Mouse (Mus musculus) kidney, adult 2 months (tissue): ENCODE data around the gene Gm13088. TPM values are rescaled to one million over a fixed set of nuclear protein-coding genes. Genes with fewer than 3 reads are reported as not detected.
"Not testable (repeated sequence)": the region's sequence is repeated elsewhere in the genome, so short reads cannot be mapped to it uniquely, and the experiment has no call there.

Experiments
- DNase-seq: peaks from one replicate; pipeline ENCODE4 v3.0.0; 2021
- H3K27ac ChIP-seq: fragments of 200-500 bp; 2 replicates; pipeline ENCODE4 v1.5.1; 2012; ENCODE audit warnings: low read depth, low read length, control low read depth, inconsistent platforms; ENCODE audit not compliant: insufficient read depth
- H3K27me3 ChIP-seq: fragments of 200-500 bp; replicated peaks from 2 replicates; pipeline ENCODE4 v1.6.1; 2012; ENCODE audit warnings: mild to moderate bottlenecking, moderate library complexity, low read length, inconsistent platforms; ENCODE audit not compliant: control insufficient read depth, insufficient read depth
- H3K36me3 ChIP-seq: fragments of 200-500 bp; 2 replicates; pipeline ENCODE4 v1.6.1; 2012; ENCODE audit warnings: mild to moderate bottlenecking, moderate library complexity, low read length, inconsistent platforms; ENCODE audit not compliant: control insufficient read depth, insufficient read depth
- H3K4me1 ChIP-seq: fragments of 200-500 bp; 2 replicates; pipeline ENCODE4 v1.6.1; 2011; ENCODE audit warnings: low read length; ENCODE audit not compliant: control insufficient read depth, insufficient read depth
- H3K4me3 ChIP-seq: fragments of 200-500 bp; 2 replicates; pipeline ENCODE4 v1.5.1; 2011; ENCODE audit warnings: mild to moderate bottlenecking, low read depth, low read length, control low read depth; ENCODE audit not compliant: insufficient read depth
- CTCF ChIP-seq: fragments of 200-500 bp; conservative IDR thresholded peaks from 2 replicates; pipeline ENCODE4 v1.5.1; 2011; ENCODE audit warnings: low read depth, mild to moderate bottlenecking, control low read depth, low read length, moderate library complexity, mixed read lengths; ENCODE audit not compliant: insufficient read depth, insufficient read length
- POLR2A ChIP-seq: fragments of 200-500 bp; IDR thresholded peaks from one replicate; pipeline ENCODE4 v1.6.1; 2011; ENCODE audit warnings: low read depth, low read length, control low read depth
- WGBS: fragments of 180-500 bp; shearing (Covaris S2); methylation state at CpG from one replicate; pipeline ENCODE4 v1.1.7; 2018; 5-methylcytosine and 5-hydroxymethylcytosine counted together
- polyA plus RNA-seq: library from polyadenylated mRNA; depleted of rRNA; stranded (reverse); fragments of >200 nt; gene quantifications from 2 replicates; pipeline ENCODE4 v1.2.3, GENCODE M21; 2012; rRNA removed

Gm13088 gene
- polyA plus RNA-seq = not detected in 2 replicates

DNA sequence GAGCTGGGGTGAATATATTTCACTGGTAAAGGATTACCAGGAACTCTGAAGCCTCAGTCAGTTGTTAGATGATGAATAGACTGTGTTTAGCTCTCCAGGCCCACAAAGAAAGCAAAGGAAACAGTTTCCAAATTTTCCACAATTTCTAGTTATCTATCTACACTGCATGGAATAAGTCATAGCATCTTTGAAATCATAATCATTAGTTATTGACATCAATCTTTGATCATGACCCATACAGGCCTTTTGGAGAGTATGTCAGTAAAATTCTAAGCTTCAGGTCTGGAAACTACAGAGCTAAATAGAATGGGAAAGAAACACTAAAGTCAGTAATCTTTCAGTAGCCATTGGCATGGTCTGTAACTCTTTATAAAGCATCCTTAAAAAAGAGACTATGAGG, at the start of gene Gm13088:
TSS of gene Gm13088 (minus strand) at position 101 of the 400 bp plus-strand sequence.
- not testable (repeated sequence) for H3K4me3 ChIP-seq, H3K4me1 ChIP-seq, H3K36me3 ChIP-seq, H3K27ac ChIP-seq, DNase-seq, H3K27me3 ChIP-seq

DNA sequence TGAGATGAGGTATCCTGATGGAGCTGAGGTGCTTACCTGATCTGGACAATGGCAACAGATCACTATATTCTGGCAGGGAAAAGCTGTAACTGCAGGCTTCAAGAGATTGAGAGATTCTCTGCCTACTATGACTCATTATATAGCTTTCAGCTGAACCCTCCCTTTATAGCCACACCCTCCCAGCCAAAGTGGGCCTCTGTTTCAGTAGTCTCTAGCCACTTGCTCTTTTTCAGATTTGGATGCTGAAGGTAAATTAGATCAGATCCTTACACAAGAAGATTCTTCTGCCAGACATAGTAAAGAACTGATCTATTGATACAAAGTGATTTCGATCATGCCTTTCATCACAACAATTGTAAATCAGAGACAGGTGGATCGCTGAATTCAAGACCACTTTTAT, 45.6 kb upstream of the Gm13088 start, which contains the start of gene Gm13089:
TSS of gene Gm13089 (minus strand) at position 101 of the 400 bp plus-strand sequence.
- 79% methylated on average over 2 of the region's 2 CpGs for WGBS
- Histone ChIP-seq H3K36me3 (no peaks in the 10 kb centered on the region), H3K4me3 (no peak within 1 kb of the TSS), H3K27me3 (no peaks in the 10 kb centered on the region), H3K27ac (no peak within 1 kb of the TSS), H3K4me1 (no peaks in the 10 kb centered on the region)
- TF ChIP-seq POLR2A (no peak), CTCF (no peak)
- DNase-seq = no peak

DNA sequence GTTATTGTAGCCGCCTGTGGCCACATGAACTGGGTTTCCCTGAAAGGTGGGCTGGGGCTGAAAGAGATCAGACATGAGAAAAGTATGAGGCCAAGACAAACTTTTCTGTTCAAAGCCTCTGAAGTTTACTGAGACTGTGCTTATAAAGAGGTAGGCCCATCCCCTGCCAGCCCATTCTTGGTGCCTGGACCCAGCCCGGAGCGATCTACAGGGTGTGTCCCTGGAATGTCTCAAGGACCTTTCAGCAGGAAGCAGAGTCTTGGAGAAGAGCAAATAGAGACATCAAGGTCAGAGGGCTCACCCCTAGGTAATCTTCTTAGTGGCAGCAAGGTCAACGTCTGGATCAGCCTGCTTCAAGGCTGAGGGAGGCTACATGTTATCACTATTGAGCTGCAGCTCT, 38.9 kb downstream of the Gm13088 start:
- not testable (repeated sequence) for H3K27me3 ChIP-seq, H3K36me3 ChIP-seq, H3K4me3 ChIP-seq, H3K4me1 ChIP-seq, H3K27ac ChIP-seq, DNase-seq
- 72% methylated on average over 4 of the region's 4 CpGs for WGBS

DNA sequence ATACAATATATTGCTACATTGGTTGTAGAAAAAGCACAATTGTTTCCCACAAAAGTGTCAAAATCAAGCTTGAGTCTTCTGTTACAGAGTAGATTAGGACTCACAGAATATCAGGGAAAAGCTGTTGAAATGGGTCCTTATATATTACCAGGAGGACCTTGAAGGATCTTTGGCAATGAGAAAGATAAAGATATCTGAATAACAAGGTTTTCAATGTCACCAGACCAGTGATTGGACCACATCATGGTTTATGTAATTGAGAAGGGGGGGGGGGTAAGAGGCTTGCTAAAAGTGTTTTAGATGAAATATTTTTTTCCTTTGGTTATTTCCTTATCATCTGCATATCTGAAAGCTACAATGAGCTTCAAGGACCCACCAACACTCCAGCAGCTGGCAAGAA, 42.3 kb downstream of the Gm13088 start, which contains the start of gene Gm13083:
TSS of gene Gm13083 (plus strand) at position 301 of the 400 bp plus-strand sequence.
- not testable (repeated sequence) for H3K36me3 ChIP-seq, H3K27me3 ChIP-seq, DNase-seq, H3K27ac ChIP-seq, H3K4me1 ChIP-seq, H3K4me3 ChIP-seq

DNA sequence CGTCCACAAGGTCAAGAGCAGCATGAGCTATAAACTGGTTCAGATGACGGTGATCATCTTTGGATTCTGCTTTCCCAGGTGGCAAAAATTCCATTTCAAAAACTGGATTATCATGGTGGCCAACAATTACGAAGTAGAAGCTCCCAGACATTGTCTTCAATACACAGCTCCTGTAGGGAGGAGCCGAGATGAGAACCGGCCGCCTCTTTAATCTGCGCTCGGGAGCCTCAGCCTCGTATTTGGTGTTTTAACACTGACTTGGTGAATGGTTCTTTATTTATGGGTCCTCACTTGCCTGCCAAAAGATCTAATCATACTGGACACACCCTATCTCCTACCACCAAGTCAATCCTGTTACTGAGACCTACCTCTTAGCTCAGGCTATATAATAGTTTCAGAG, 45.1 kb downstream of the Gm13088 start:
- not testable (repeated sequence) for H3K36me3 ChIP-seq, H3K4me3 ChIP-seq, DNase-seq, H3K27me3 ChIP-seq, H3K4me1 ChIP-seq, H3K27ac ChIP-seq
- 84% methylated on average over 9 of the region's 9 CpGs for WGBS

Other genes starting within 250 kb of the Gm13088 start
- 5.1 and 5.7 TPM in 2 replicates for gene Pramef8, start 244.8 kb downstream of the Gm13088 start, polyA plus RNA-seq
- gene Oog4, start 206.9 kb downstream of the Gm13088 start, polyA plus RNA-seq = not detected in 2 replicates
- not detected in 2 replicates for gene Gm13043, start 145.9 kb downstream of the Gm13088 start, polyA plus RNA-seq
- not detected in 2 replicates for gene Gm13040, start 121.3 kb downstream of the Gm13088 start, polyA plus RNA-seq
- not detected in 2 replicates for gene BC080695, start 105.5 kb downstream of the Gm13088 start, polyA plus RNA-seq
- gene Gm13057, start 105.5 kb downstream of the Gm13088 start, polyA plus RNA-seq = not detected in 2 replicates
- gene Gm13083, start 42.2 kb downstream of the Gm13088 start, polyA plus RNA-seq = not detected in 2 replicates
- gene Gm13089, start 45.5 kb upstream of the Gm13088 start, polyA plus RNA-seq = not detected in 2 replicates
- gene Gm13078, start 62.2 kb upstream of the Gm13088 start, polyA plus RNA-seq = not detected in 2 replicates
- not detected in 2 replicates for gene Gm13023, start 132.1 kb upstream of the Gm13088 start, polyA plus RNA-seq
- not detected in 2 replicates for gene Gm13084, start 158.8 kb upstream of the Gm13088 start, polyA plus RNA-seq
- not detected in 2 replicates for gene Gm13103, start 189.3 kb upstream of the Gm13088 start, polyA plus RNA-seq
- not detected in 2 replicates for gene Pramef6, start 243.1 kb upstream of the Gm13088 start, polyA plus RNA-seq